Mouse (Mus musculus): Measurements from ENCODE around the gene Rtn4rl1.

DNA sequence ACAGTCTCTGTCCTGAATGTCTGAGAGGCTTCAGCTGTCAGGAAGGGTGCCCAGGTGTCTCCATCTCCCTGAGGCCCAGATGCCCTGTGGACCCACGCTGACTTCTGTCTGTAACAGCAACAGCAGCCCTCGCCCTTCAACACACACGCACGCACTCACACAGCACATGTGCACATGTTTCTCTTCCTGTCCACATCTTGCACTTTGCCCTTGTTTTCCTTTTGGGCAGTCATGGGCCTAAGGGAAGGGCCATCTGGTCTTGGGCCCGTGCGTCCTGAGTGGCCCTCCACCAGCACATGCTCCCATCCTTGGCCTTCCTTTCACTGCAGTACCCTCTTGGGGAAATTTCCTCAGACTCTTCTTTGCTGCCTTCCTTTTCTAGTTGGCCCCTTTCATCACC, 30.2 kb upstream of the Rtn4rl1 start:
- TF ChIP-seq EP300 (IDR thresholded peaks at IDR 0.05; ENCODE audit: insufficient read depth, low read depth, low read length) (peak; percentile 51; the same call in 1 of the 2 replicates), POLR2A (IDR thresholded peaks at IDR 0.05; ENCODE audit: insufficient read depth, low read depth, low read length) (peak; percentile 36; the same call in 1 of the 2 replicates)

All from heart, adult 2 months (tissue).